Mouse (Mus musculus): ENCODE results near the gene Lrmp. TPM values are rescaled to one million over a fixed set of nuclear protein-coding genes. Genes with fewer than 3 reads are reported as not detected.
"Not testable (repeated sequence)": the region's sequence is repeated elsewhere in the genome, so short reads cannot be mapped to it uniquely, and the experiment has no call there.

Gene Lrmp
- polyA plus RNA-seq, 1 experiment from 2014 or later = 2.3 TPM

DNA sequence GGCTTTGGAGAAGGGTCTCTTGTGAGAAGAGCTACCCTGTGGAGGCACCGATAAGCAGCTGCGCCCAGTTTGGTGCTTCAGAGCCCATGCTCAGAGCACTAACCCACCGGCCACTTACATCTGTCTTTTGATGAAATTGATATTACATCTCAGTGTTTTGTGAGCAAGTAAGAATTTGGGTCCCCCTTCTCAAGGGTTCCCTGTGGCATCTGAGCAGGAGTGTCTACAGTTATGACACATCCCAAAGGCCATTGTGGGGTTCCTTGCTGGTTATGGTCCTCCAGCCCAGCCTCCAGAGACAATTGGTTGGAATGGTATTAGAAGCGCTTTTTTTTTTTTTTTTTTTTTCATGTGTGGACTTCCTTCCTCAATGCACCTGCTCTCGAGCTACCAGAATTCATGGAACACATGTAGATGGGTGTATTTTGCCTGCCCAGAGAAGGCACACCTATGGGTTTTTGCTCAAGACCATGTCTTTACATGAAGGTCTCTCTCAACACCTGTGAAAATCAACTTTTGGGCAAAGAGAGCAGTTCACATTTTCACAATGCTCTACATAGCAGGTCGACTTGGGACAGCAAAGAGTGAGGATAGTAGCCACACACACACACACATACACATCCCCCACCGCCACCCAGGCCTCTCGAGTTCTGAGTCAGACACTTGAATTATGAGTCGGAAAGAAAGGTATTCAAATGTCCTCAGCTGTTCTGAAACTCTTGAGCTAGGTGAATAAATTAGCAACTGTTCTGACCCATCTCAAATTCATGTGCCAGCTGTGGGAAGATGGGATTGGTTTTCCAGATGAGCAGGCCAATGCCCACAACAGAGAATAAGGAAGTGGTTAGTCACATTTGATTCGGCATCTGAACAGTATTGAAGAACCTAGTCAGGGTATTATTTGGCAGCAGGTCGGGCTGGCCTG lies 7.9 kb downstream of the Lrmp start:
- no peak overlapping the region for H3K9ac ChIP-seq
- H3K9me3 ChIP-seq (replicated peaks) = 0 out of 2 replicates have a peak, but pooled peaks cover 3% of the 10 kb centered on the region
- H3K27me3 ChIP-seq (replicated peaks) = no peaks in the 10 kb centered on the region
- no peak for ATAC-seq (ENCODE audit: insufficient number of reproducible peaks, low FRiP score)
- H3K4me1 ChIP-seq (replicated peaks) = peaks cover 42% of the 10 kb centered on the region
- H3K4me2 ChIP-seq = no peak overlapping the region
- no peaks in the 10 kb centered on the region for H3K36me3 ChIP-seq
- 71% methylated on average over 11 of the region's 11 CpGs for WGBS
- no peak overlapping the region for H3K27ac ChIP-seq (ENCODE audit: poor library complexity, severe bottlenecking)
- no peak overlapping the region for H3K4me3 ChIP-seq

DNA sequence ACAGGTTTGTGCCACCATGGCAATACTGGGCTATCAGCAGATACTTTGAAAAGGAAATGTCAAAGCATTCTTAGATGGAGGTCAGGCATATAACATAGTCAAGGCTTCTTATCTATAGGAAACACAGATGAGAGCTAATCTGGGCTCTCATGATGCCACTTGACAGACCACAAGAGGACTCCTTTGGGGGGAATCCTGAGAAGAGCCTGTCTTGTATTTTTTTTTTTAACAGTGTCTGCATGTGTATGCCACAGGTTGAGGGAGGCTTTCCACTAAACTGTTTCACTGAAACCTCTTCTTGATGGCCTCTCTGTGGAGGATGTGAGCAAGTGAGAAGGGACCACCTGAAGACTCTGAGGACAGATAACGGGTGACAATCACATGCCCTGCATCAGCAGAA lies 9.2 kb downstream of the Lrmp start:
- Histone ChIP-seq H3K4me3 (no peak overlapping the region), H3K27me3 (replicated peaks) (no peaks in the 10 kb centered on the region), H3K9ac (no peak overlapping the region), H3K4me1 (replicated peaks) (peaks cover 42% of the 10 kb centered on the region), H3K27ac (ENCODE audit: poor library complexity, severe bottlenecking) (no peak overlapping the region; the same call in 1 of the 2 replicates), H3K36me3 (no peaks in the 10 kb centered on the region), H3K9me3 (replicated peaks) (0 out of 2 replicates have a peak, but pooled peaks cover 3% of the 10 kb centered on the region), H3K4me2 (no peak overlapping the region)
- 58% methylated on average over 1 of the region's 1 CpGs for WGBS
- no peak for ATAC-seq (ENCODE audit: insufficient number of reproducible peaks, low FRiP score)

DNA sequence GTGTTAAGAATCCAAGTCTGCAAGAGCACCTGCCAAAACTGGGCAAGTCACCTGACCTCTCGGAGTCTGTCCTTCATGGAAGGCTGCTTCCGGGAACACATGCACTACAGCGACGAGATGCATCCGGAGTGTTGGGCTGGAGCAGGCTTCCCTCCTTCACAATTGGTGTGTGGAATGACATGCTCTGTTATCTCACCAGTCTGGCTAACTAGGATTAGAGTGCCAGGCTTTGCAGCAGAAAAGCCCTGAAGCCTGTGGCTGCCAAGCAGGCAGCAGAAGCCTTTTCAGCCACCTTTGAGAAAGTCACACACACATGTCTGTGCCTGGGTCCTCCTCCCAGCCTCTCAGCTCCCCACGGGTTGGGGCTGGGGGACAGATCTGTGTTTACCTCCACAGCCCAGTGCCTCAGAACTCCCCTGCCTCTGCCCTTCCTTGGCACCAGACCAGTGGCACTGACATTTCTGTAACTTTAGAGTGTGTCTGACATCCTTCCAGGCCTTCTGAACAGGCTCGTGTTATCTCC lies 10.2 kb downstream of the Lrmp start:
- peak; percentile 33 for ATAC-seq (ENCODE audit: insufficient number of reproducible peaks, low FRiP score)
- peak overlapping the region; percentile 89 for H3K27ac ChIP-seq (ENCODE audit: poor library complexity, severe bottlenecking)
- no peaks in the 10 kb centered on the region for H3K27me3 ChIP-seq (replicated peaks)
- peaks cover 34% of the 10 kb centered on the region for H3K4me1 ChIP-seq (replicated peaks)
- 12% methylated on average over 7 of the region's 7 CpGs for WGBS
- 0 out of 2 replicates have a peak, but pooled peaks cover 3% of the 10 kb centered on the region for H3K9me3 ChIP-seq (replicated peaks)
- peak overlapping the region; percentile 23; the same call in 1 of the 2 replicates for H3K4me2 ChIP-seq
- no peak overlapping the region for H3K9ac ChIP-seq
- no peaks in the 10 kb centered on the region for H3K36me3 ChIP-seq
- no peak overlapping the region for H3K4me3 ChIP-seq

DNA sequence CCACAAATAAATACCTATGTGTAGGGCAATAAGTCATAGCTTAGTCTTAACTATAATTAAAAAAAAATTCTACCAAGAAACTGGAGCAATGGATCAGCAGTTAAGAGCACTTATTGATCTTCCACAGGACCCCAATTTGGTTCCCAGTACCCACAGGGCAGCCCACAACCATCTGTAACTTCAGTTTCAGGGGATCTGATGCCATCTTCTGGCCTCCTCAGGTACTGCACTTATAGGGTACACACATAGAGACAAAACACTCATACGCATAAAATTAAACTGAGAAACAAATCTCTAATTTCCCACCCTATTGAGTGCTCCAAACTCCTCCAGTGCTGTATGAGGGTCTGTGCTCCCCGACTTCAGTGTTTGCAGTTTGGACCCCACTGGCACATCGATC lies 12.2 kb downstream of the Lrmp start:
- H3K4me3 ChIP-seq = no peak overlapping the region
- ATAC-seq (ENCODE audit: insufficient number of reproducible peaks, low FRiP score) = no peak
- peaks cover 18% of the 10 kb centered on the region for H3K4me1 ChIP-seq (replicated peaks)
- no peak overlapping the region for H3K27ac ChIP-seq (ENCODE audit: poor library complexity, severe bottlenecking)
- H3K9ac ChIP-seq = no peak overlapping the region
- no peaks in the 10 kb centered on the region for H3K36me3 ChIP-seq
- H3K9me3 ChIP-seq (replicated peaks) = 0 out of 2 replicates have a peak, but pooled peaks cover 3% of the 10 kb centered on the region
- WGBS = 84% methylated on average over 3 of the region's 3 CpGs
- no peaks in the 10 kb centered on the region for H3K27me3 ChIP-seq (replicated peaks)
- no peak overlapping the region for H3K4me2 ChIP-seq

DNA sequence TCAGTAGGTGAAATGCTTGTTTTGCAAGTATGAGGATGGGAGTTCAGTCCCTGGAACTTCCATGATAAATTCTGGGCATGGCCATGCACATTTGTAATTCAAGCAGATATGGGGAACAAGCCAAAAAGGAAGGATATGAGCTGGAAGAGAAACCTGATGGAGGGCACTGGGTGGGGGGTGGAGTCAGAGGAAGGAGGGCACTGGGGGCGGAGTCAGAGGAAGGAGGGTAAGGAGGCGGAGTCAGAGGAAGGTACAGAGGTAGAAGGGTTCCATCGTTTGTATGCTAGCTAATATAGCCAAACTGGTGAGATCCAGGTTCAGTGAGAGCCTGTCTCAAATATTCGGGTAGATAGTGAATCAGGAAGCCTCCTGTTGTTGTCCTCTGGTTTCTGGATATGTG lies 14.1 kb downstream of the Lrmp start:
- H3K36me3 ChIP-seq = no peaks in the 10 kb centered on the region
- no peak for ATAC-seq (ENCODE audit: insufficient number of reproducible peaks, low FRiP score)
- peaks cover 17% of the 10 kb centered on the region for H3K4me1 ChIP-seq (replicated peaks)
- H3K4me2 ChIP-seq = no peak overlapping the region
- H3K9ac ChIP-seq = no peak overlapping the region
- H3K9me3 ChIP-seq (replicated peaks) = 0 out of 2 replicates have a peak, but pooled peaks cover 3% of the 10 kb centered on the region
- H3K27me3 ChIP-seq (replicated peaks) = no peaks in the 10 kb centered on the region
- 76% methylated on average over 4 of the region's 4 CpGs for WGBS
- H3K27ac ChIP-seq (ENCODE audit: poor library complexity, severe bottlenecking) = no peak overlapping the region
- H3K4me3 ChIP-seq = no peak overlapping the region

DNA sequence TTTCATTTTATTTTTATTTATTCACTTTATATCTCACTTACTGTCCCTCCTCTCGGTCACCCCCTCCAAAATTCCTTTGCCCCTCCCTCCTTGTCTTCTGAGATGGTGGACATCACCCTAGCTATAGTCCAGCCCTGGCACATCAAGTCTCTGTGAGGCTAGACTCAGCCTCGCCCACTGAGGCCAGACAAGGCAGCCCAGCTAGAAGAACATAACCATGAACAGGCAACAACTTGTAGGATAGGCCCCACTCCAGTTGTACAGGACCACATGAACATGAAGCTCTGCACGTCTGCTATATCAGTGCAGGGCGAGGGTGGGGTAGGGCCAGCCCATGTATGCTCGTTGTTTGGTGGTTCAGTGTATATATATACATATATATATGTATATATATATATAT lies 16.5 kb downstream of the Lrmp start:
- H3K4me2 ChIP-seq = no peak overlapping the region
- no peaks in the 10 kb centered on the region for H3K27me3 ChIP-seq (replicated peaks)
- H3K9me3 ChIP-seq (replicated peaks) = 0 out of 2 replicates have a peak, but pooled peaks cover 3% of the 10 kb centered on the region
- no peak for ATAC-seq (ENCODE audit: insufficient number of reproducible peaks, low FRiP score)
- H3K4me1 ChIP-seq (replicated peaks) = no peaks in the 10 kb centered on the region
- 83% methylated on average over 5 of the region's 5 CpGs for WGBS
- H3K4me3 ChIP-seq = no peak overlapping the region
- H3K36me3 ChIP-seq = no peaks in the 10 kb centered on the region
- no peak overlapping the region for H3K9ac ChIP-seq
- no peak overlapping the region for H3K27ac ChIP-seq (ENCODE audit: poor library complexity, severe bottlenecking)

DNA sequence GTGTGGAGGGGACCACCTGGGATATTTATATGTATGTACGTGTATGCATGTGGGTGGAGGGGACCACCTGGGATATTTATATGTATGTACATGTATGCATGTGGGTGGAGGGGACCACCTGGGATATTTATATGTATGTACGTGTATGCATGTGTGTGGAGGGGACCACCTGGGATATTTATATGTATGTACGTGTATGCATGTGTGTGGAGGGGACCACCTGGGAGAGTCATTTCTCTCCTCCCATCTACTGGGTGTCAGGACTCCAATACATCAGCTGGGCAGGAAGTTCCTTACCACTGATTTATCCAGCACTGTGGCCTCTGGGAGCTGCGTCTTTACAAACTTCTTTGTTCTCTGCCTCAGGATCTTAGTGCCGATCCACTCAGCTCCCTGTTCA lies 17.5 kb downstream of the Lrmp start:
- H3K4me1 ChIP-seq (replicated peaks); H3K4me3 ChIP-seq; H3K36me3 ChIP-seq; H3K27ac ChIP-seq (ENCODE audit: poor library complexity, severe bottlenecking); H3K9ac ChIP-seq; H3K27me3 ChIP-seq (replicated peaks); ATAC-seq (ENCODE audit: insufficient number of reproducible peaks, low FRiP score); H3K4me2 ChIP-seq; H3K9me3 ChIP-seq (replicated peaks): not testable (repeated sequence)
- WGBS = 83% methylated on average over 5 of the region's 5 CpGs

DNA sequence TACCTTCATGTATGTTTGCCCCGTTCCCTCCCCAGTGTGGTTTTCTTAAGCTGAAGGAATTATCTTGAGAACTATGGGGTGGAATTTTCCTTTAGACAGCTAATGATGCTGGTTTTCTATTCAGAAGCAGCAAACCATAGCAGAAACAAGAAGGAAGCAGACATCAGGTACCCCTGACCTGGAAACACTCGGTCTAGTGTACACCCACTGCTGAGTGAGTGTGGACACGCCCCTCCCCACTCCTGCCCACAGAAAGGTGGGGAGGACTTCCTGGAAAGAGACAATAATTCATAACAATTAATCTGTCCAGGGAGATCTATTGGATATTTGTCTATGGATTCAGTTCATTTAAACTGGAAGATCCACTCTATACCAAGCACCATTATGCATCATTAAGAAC lies 19.8 kb downstream of the Lrmp start:
- ATAC-seq (ENCODE audit: insufficient number of reproducible peaks, low FRiP score) = no peak
- no peaks in the 10 kb centered on the region for H3K9me3 ChIP-seq (replicated peaks)
- no peaks in the 10 kb centered on the region for H3K36me3 ChIP-seq
- H3K4me1 ChIP-seq (replicated peaks) = peaks cover 2% of the 10 kb centered on the region; the same call in 1 of the 2 replicates
- WGBS = 65% methylated on average over 3 of the region's 3 CpGs
- H3K4me2 ChIP-seq = no peak overlapping the region
- H3K4me3 ChIP-seq = no peak overlapping the region
- H3K9ac ChIP-seq = no peak overlapping the region
- H3K27me3 ChIP-seq (replicated peaks) = no peaks in the 10 kb centered on the region
- no peak overlapping the region for H3K27ac ChIP-seq (ENCODE audit: poor library complexity, severe bottlenecking)

DNA sequence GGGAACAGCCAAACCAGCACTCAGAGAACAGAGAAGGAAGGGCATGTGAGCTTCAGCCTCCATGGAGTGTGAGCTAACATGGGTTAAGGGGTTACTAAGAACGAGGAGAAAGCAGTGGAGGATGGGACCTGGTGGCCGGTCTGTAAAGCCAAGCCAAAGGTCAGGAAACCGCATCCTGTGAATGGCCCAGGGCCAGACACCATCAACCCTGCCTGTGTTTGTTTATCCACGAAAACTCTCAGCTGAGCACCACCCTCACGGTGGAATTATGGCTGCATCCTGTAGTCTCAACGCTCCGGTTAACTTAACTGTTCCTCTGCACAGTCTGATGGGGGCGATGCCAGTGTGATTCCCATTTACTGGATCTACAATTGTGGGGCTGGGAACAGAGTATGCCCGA lies 20.4 kb downstream of the Lrmp start:
- no peaks in the 10 kb centered on the region for H3K9me3 ChIP-seq (replicated peaks)
- WGBS = 66% methylated on average over 9 of the region's 9 CpGs
- ATAC-seq (ENCODE audit: insufficient number of reproducible peaks, low FRiP score) = peak; percentile 39; the same call in 1 of the 2 replicates

DNA sequence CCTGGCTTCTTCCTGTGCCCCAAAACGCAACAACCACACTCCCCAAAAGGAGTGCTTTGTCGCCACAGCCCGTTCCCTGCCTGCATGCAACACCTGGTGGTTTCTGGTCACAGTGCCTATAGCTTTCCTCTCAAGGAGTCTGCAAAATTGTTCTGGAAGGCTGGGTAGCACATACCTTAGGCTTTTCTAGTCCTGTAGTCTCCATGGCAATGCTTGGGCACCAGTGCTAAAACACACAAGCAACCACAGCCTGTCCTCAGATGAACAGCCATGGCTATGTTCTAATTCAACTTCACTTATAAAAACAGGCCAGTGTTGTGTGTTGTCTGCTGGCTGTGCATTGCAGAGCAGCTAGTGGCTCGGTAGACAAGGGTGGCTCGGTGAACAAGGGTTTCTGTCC lies 21.4 kb downstream of the Lrmp start:
- no peak for ATAC-seq (ENCODE audit: insufficient number of reproducible peaks, low FRiP score)
- WGBS = 81% methylated on average over 5 of the region's 5 CpGs
- H3K4me3 ChIP-seq = no peak overlapping the region

More for the DNA sequence above, 20.4 kb downstream of the Lrmp start:
- no peak overlapping the region for H3K9ac ChIP-seq
- no peak overlapping the region for H3K27ac ChIP-seq (ENCODE audit: poor library complexity, severe bottlenecking)
- no peak overlapping the region for H3K4me3 ChIP-seq
- no peaks in the 10 kb centered on the region for H3K36me3 ChIP-seq
- no peak overlapping the region for H3K4me2 ChIP-seq
- no peaks in the 10 kb centered on the region for H3K27me3 ChIP-seq (replicated peaks)
- H3K4me1 ChIP-seq (replicated peaks) = peaks cover 6% of the 10 kb centered on the region; the same call in 1 of the 2 replicates

DNA sequence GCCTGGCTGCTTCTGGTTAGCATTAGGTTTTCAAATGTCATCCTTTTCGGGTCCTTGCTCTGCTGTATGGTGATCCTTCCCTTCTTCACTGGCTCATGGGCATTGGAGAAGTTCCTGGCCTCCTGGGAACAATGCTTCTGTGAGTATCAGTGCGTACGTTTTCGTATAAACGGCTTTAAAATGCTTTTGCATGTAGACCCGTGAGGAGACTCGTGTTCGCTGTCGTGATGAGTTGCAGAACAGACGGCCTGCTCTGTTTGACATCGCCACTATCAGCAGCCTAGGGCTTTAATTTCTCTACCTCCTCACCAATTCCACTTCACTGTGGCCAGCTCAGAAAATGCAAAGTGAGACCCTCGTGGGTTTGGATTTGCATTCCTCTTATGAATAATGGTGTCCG lies 23.8 kb downstream of the Lrmp start:
- H3K27ac ChIP-seq (ENCODE audit: poor library complexity, severe bottlenecking) = no peak overlapping the region
- no peak for ATAC-seq (ENCODE audit: insufficient number of reproducible peaks, low FRiP score)

More for the DNA sequence above, 21.4 kb downstream of the Lrmp start:
- H3K27me3 ChIP-seq (replicated peaks) = no peaks in the 10 kb centered on the region
- no peak overlapping the region for H3K9ac ChIP-seq
- H3K9me3 ChIP-seq (replicated peaks) = no peaks in the 10 kb centered on the region
- H3K4me2 ChIP-seq = no peak overlapping the region
- H3K27ac ChIP-seq (ENCODE audit: poor library complexity, severe bottlenecking) = no peak overlapping the region
- H3K36me3 ChIP-seq = no peaks in the 10 kb centered on the region
- peaks cover 8% of the 10 kb centered on the region; the same call in 1 of the 2 replicates for H3K4me1 ChIP-seq (replicated peaks)

More for the DNA sequence above, 23.8 kb downstream of the Lrmp start:
- H3K4me2 ChIP-seq = no peak overlapping the region
- H3K9ac ChIP-seq = no peak overlapping the region
- H3K36me3 ChIP-seq = no peaks in the 10 kb centered on the region
- peaks cover 3% of the 10 kb centered on the region; the same call in 1 of the 2 replicates for H3K27me3 ChIP-seq (replicated peaks)
- H3K4me1 ChIP-seq (replicated peaks) = peaks cover 16% of the 10 kb centered on the region; the same call in 1 of the 2 replicates
- 79% methylated on average over 13 of the region's 13 CpGs for WGBS
- no peaks in the 10 kb centered on the region for H3K9me3 ChIP-seq (replicated peaks)
- no peak overlapping the region for H3K4me3 ChIP-seq
